Mouse (Mus musculus): ENCODE data around the gene 4921536K21Rik. TPM values are rescaled to one million over a fixed set of nuclear protein-coding genes. Genes with fewer than 3 reads are reported as not detected.

The 4921536K21Rik gene
- polyA plus RNA-seq, 1 experiment from 2014 or later: 0.23 TPM

- no peaks in the 10 kb centered on the region for H3K9me3 ChIP-seq (ENCODE audit: control insufficient read depth, low read length)
- ATAC-seq (ENCODE audit: insufficient read depth, low FRiP score, low TSS enrichment): no peak
- no peak for DNase-seq (ENCODE audit: low spot score)
- no peak overlapping the region for H3K4me2 ChIP-seq (ENCODE audit: low read depth)
- no peak overlapping the region for H3K27ac ChIP-seq (ENCODE audit: low read depth, low read length)
- 82% methylated on average over 7 of the region's 7 CpGs for WGBS
- no peaks in the 10 kb centered on the region for H3K36me3 ChIP-seq (ENCODE audit: control insufficient read depth, insufficient read depth, low read length)
- H3K9ac ChIP-seq (ENCODE audit: low read length): no peak overlapping the region
- H3K27me3 ChIP-seq (ENCODE audit: control insufficient read depth, insufficient read depth, low read length): no peaks in the 10 kb centered on the region
- no peak overlapping the region for H3K4me3 ChIP-seq (ENCODE audit: low read depth, low read length)
- no peaks in the 10 kb centered on the region for H3K4me1 ChIP-seq (ENCODE audit: control insufficient read depth, insufficient read depth, low read length)
These were observed 16.2 kb downstream of the 4921536K21Rik start for GRCm38 (mm10) chr11:3878660-3879059.

DNA sequence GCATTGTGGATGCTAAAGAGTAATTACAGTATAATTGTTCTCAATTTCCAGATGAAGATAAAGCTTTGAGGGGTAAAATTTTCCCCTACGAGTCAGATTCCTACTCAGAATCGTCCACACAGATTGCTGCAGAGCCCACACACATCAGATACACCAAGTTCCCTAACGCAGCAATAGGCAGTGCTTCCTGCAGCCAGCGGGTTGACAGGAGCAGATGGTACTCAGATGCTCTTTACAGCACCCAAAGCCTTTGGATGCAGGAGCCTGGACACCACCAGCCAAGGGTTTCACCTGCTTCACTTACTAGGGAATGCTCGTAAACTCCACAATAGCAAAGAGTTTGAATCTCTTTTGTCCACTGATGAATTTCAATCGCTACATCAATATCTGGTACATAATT is 18.5 kb downstream of the 4921536K21Rik start:
- ATAC-seq (ENCODE audit: insufficient read depth, low FRiP score, low TSS enrichment) (no peak), DNase-seq (ENCODE audit: low spot score) (no peak)
- 78% methylated on average over 6 of the region's 6 CpGs for WGBS

GRCm38 (mm10) chr11:3864343-3864742 is 30.6 kb downstream of the 4921536K21Rik start:
- peak overlapping the region; percentile 81 for H3K4me2 ChIP-seq (ENCODE audit: low read depth)
- peak overlapping the region; percentile 40 for H3K4me3 ChIP-seq (ENCODE audit: low read depth, low read length)
- peaks cover 4% of the 10 kb centered on the region; the same call in 1 of the 2 replicates for H3K27me3 ChIP-seq (ENCODE audit: control insufficient read depth, insufficient read depth, low read length)
- 42% methylated on average over 6 of the region's 6 CpGs for WGBS
- no peaks in the 10 kb centered on the region for H3K9me3 ChIP-seq (ENCODE audit: control insufficient read depth, low read length)
- H3K27ac ChIP-seq (ENCODE audit: low read depth, low read length): no peak overlapping the region
- ATAC-seq (ENCODE audit: insufficient read depth, low FRiP score, low TSS enrichment) (no peak), DNase-seq (ENCODE audit: low spot score) (peak; percentile 18)
- H3K9ac ChIP-seq (ENCODE audit: low read length): no peak overlapping the region; the same call in 1 of the 2 replicates
- no peaks in the 10 kb centered on the region for H3K4me1 ChIP-seq (ENCODE audit: control insufficient read depth, insufficient read depth, low read length)
- H3K36me3 ChIP-seq (ENCODE audit: control insufficient read depth, insufficient read depth, low read length): no peaks in the 10 kb centered on the region

More for the DNA sequence above, 18.5 kb downstream of the 4921536K21Rik start:
- H3K9me3 ChIP-seq (ENCODE audit: control insufficient read depth, low read length): no peaks in the 10 kb centered on the region
- no peaks in the 10 kb centered on the region for H3K27me3 ChIP-seq (ENCODE audit: control insufficient read depth, insufficient read depth, low read length)
- H3K27ac ChIP-seq (ENCODE audit: low read depth, low read length): no peak overlapping the region
- H3K4me2 ChIP-seq (ENCODE audit: low read depth): no peak overlapping the region
- H3K4me1 ChIP-seq (ENCODE audit: control insufficient read depth, insufficient read depth, low read length): no peaks in the 10 kb centered on the region
- H3K4me3 ChIP-seq (ENCODE audit: low read depth, low read length): no peak overlapping the region
- H3K36me3 ChIP-seq (ENCODE audit: control insufficient read depth, insufficient read depth, low read length): no peaks in the 10 kb centered on the region
- no peak overlapping the region for H3K9ac ChIP-seq (ENCODE audit: low read length)

DNA sequence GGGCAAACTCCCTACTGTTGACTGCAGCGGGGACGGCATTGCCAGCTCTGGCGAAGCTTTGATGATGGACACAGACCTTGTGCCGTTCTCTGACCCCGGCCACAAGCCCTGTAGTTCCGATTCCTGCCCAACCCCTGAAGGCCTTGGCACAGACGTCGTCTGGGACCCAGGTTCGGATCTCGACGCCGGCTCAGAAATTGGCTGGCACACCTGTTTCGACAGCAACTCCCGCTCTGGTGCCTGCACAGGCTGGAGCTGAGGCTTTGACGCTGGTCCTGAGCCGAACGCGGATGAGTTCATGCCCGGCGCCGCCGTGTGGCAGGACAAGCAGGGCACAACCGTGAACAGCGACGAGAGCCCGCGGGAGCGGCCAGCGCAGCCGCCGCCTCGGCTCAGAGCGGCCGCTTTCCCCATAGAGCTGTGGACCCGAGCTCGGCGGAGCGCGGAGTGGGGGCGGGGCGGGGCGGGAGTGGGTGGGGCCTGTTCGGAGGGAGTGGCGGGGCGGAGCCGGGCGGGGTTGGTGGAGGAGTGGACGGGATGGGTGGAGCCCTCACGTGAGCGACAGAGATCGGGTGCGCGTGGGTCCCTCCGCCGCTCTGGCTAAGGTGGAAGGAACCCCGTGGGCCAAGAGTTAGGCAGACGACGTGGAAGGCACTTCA is 31.3 kb downstream of the 4921536K21Rik start, which contains the start of gene Osbp2:
TSS of gene Osbp2 (minus strand) at position 450 of the 659 bp plus-strand sequence.
- Histone ChIP-seq H3K4me1 (ENCODE audit: control insufficient read depth, insufficient read depth, low read length) (no peaks in the 10 kb centered on the region), H3K9ac (ENCODE audit: low read length) (peak within 1 kb of the TSS; percentile 56), H3K9me3 (ENCODE audit: control insufficient read depth, low read length) (no peaks in the 10 kb centered on the region), H3K36me3 (ENCODE audit: control insufficient read depth, insufficient read depth, low read length) (no peaks in the 10 kb centered on the region), H3K27ac (ENCODE audit: low read depth, low read length) (no peak within 1 kb of the TSS), H3K27me3 (ENCODE audit: control insufficient read depth, insufficient read depth, low read length) (peaks cover 4% of the 10 kb centered on the region; the same call in 1 of the 2 replicates), H3K4me2 (ENCODE audit: low read depth) (peak within 1 kb of the TSS; percentile 81), H3K4me3 (ENCODE audit: low read depth, low read length) (peak within 1 kb of the TSS; percentile 40)
- DNase-seq (ENCODE audit: low spot score): peak; percentile 84
- 4% methylated on average over 44 of the region's 58 CpGs for WGBS
- ATAC-seq (ENCODE audit: insufficient read depth, low FRiP score, low TSS enrichment): peak; percentile 94

DNA sequence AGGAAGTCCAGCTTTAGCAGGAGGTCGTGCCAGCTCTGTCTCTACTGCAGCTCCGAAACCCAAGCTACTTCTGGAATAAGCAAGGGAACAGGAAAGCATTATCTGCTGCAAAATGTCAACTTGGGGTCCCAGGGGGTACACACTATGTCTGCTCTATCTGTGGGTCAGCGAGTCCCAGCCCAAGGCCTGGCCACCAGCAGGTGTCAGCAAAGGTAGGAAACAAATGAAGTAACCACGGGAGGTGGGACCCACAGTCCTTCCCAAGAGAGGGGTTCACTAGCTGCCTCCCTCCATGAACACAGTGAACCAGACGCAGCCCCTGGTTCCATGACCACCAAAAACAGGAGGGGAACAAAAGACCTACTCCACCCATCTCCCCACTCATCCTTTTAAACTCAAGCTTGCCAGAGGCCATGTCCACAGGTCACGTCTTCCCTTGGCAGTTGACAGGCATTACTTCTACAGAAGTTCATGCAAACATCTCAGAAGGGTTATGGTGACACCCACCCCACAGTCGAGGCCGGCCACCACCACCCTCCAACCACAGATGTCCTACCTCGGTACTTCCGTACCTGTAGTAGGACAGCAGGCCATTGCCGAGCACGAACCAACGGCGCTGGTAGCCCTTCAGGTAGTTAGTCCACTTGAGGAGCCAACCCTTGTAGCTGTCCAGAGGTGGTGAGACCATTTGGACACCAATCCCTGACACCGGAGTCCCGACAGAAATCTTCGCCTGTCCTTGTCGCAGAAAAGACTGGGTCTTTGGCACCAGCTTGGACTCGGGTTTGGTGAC is 32.0 kb downstream of the 4921536K21Rik start:
- peaks cover 4% of the 10 kb centered on the region; the same call in 1 of the 2 replicates for H3K27me3 ChIP-seq (ENCODE audit: control insufficient read depth, insufficient read depth, low read length)
- no peaks in the 10 kb centered on the region for H3K36me3 ChIP-seq (ENCODE audit: control insufficient read depth, insufficient read depth, low read length)
- no peak overlapping the region for H3K27ac ChIP-seq (ENCODE audit: low read depth, low read length)
- H3K4me1 ChIP-seq (ENCODE audit: control insufficient read depth, insufficient read depth, low read length): no peaks in the 10 kb centered on the region
- H3K9ac ChIP-seq (ENCODE audit: low read length): no peak overlapping the region
- WGBS: 75% methylated on average over 19 of the region's 19 CpGs
- peak overlapping the region; percentile 81 for H3K4me2 ChIP-seq (ENCODE audit: low read depth)
- no peaks in the 10 kb centered on the region for H3K9me3 ChIP-seq (ENCODE audit: control insufficient read depth, low read length)
- DNase-seq (ENCODE audit: low spot score): no peak
- peak overlapping the region; percentile 40; the same call in 1 of the 2 replicates for H3K4me3 ChIP-seq (ENCODE audit: low read depth, low read length)
- peak; percentile 11; the same call in 1 of the 2 replicates for ATAC-seq (ENCODE audit: insufficient read depth, low FRiP score, low TSS enrichment)

- no peaks in the 10 kb centered on the region for H3K9me3 ChIP-seq (ENCODE audit: control insufficient read depth, low read length)
- H3K27me3 ChIP-seq (ENCODE audit: control insufficient read depth, insufficient read depth, low read length): peaks cover 4% of the 10 kb centered on the region; the same call in 1 of the 2 replicates
- DNase-seq (ENCODE audit: low spot score) (no peak), ATAC-seq (ENCODE audit: insufficient read depth, low FRiP score, low TSS enrichment) (no peak)
- 79% methylated on average over 4 of the region's 4 CpGs for WGBS
- no peak overlapping the region for H3K9ac ChIP-seq (ENCODE audit: low read length)
- no peak overlapping the region for H3K27ac ChIP-seq (ENCODE audit: low read depth, low read length)
- no peaks in the 10 kb centered on the region for H3K36me3 ChIP-seq (ENCODE audit: control insufficient read depth, insufficient read depth, low read length)
- no peaks in the 10 kb centered on the region for H3K4me1 ChIP-seq (ENCODE audit: control insufficient read depth, insufficient read depth, low read length)
- H3K4me3 ChIP-seq (ENCODE audit: low read depth, low read length): no peak overlapping the region
- H3K4me2 ChIP-seq (ENCODE audit: low read depth): no peak overlapping the region
These were observed 34.5 kb downstream of the 4921536K21Rik start for GRCm38 (mm10) chr11:3860361-3860760.

- no peak overlapping the region for H3K4me3 ChIP-seq (ENCODE audit: low read depth, low read length)
- ATAC-seq (ENCODE audit: insufficient read depth, low FRiP score, low TSS enrichment) (no peak), DNase-seq (ENCODE audit: low spot score) (no peak)
- 91% methylated on average over 4 of the region's 4 CpGs for WGBS
- no peaks in the 10 kb centered on the region for H3K36me3 ChIP-seq (ENCODE audit: control insufficient read depth, insufficient read depth, low read length)
- no peak overlapping the region for H3K9ac ChIP-seq (ENCODE audit: low read length)
- no peak overlapping the region for H3K4me2 ChIP-seq (ENCODE audit: low read depth)
- no peak overlapping the region for H3K27ac ChIP-seq (ENCODE audit: low read depth, low read length)
- no peaks in the 10 kb centered on the region for H3K4me1 ChIP-seq (ENCODE audit: control insufficient read depth, insufficient read depth, low read length)
- peaks cover 4% of the 10 kb centered on the region; the same call in 1 of the 2 replicates for H3K27me3 ChIP-seq (ENCODE audit: control insufficient read depth, insufficient read depth, low read length)
- no peaks in the 10 kb centered on the region for H3K9me3 ChIP-seq (ENCODE audit: control insufficient read depth, low read length)
These were observed 35.1 kb downstream of the 4921536K21Rik start for GRCm38 (mm10) chr11:3859778-3860177.

GRCm38 (mm10) chr11:3857902-3858301 is 37.0 kb downstream of the 4921536K21Rik start:
- WGBS: 76% methylated on average over 5 of the region's 5 CpGs
- Histone ChIP-seq H3K4me3 (ENCODE audit: low read depth, low read length) (no peak overlapping the region), H3K9ac (ENCODE audit: low read length) (no peak overlapping the region), H3K9me3 (ENCODE audit: control insufficient read depth, low read length) (no peaks in the 10 kb centered on the region), H3K4me2 (ENCODE audit: low read depth) (no peak overlapping the region), H3K27me3 (ENCODE audit: control insufficient read depth, insufficient read depth, low read length) (0 out of 2 replicates have a peak, but pooled peaks cover under 1% of the 10 kb centered on the region), H3K36me3 (ENCODE audit: control insufficient read depth, insufficient read depth, low read length) (no peaks in the 10 kb centered on the region), H3K4me1 (ENCODE audit: control insufficient read depth, insufficient read depth, low read length) (no peaks in the 10 kb centered on the region), H3K27ac (ENCODE audit: low read depth, low read length) (no peak overlapping the region)
- DNase-seq (ENCODE audit: low spot score) (no peak), ATAC-seq (ENCODE audit: insufficient read depth, low FRiP score, low TSS enrichment) (no peak)

Measured in neural tube, embryonic 11.5 days (tissue).